Mouse (Mus musculus): ENCODE data around the gene Map2k7.
"Not testable (repeated sequence)": the region's sequence is repeated elsewhere in the genome, so short reads cannot be mapped to it uniquely, and the experiment has no call there.

Gene Map2k7

DNA sequence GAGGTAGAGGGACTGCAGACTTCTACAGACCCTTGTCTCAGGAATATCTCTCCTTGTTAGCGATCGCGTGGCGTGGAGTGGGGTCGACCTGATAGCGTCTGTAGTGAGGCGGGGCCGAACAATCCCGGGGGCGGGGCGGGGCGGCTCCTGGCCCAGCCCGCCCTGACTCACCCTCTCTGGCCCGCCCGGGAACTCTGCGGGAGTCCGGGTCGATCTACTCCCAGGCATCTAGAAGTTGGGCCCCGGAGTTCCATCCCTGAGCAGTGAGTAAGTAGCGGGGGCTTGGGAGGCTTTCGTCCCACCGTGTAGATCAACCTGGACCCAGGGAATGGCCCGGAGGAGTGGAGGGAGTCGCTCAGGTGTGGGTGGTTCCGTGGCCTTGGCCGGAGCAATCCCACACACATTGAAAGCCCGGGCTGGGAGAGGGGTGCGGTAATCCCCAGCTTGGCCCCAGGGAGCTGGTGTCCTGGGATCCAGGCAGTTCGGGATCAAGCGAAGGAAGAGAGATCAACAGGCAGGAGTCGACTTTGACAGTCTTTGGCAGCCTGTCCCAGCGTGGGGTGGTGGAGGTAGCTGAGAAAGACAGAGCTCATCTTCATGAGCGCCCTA, 11.7 kb upstream of the Map2k7 start, which contains the start of gene Lrrc8e:
Gene Lrrc8e (plus strand): TSS at position 89 of the 609 bp plus-strand sequence.
- peak; percentile 42 for DNase-seq (ENCODE audit: low read depth, low spot score)

DNA sequence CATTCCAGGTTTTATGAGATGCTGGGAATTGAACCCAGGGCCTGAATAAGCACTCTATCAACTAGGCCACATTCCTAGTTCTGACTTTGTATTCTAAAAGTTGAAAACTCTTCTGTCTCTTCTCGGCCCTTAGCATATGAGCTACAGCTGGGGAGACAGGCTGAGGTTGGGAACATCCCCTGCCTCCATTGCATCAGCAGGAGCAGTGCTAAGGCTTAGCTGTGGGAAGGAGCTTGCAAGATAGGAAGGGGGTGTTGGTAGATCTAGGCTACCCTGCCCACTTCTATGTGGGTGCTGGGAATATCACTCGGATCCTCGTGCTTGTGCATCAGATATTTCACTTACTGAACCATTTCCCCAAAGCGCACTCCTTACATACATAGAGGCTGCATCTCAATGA, 10.6 kb upstream of the Map2k7 start:
- no peak for DNase-seq (ENCODE audit: low read depth, low spot score)

GRCm38 (mm10) chr8:4229784-4230183, 8.8 kb upstream of the Map2k7 start:
- DNase-seq (ENCODE audit: low read depth, low spot score), result no peak

GRCm38 (mm10) chr8:4230612-4231351, 7.8 kb upstream of the Map2k7 start:
- DNase-seq (ENCODE audit: low read depth, low spot score), result no peak

DNA sequence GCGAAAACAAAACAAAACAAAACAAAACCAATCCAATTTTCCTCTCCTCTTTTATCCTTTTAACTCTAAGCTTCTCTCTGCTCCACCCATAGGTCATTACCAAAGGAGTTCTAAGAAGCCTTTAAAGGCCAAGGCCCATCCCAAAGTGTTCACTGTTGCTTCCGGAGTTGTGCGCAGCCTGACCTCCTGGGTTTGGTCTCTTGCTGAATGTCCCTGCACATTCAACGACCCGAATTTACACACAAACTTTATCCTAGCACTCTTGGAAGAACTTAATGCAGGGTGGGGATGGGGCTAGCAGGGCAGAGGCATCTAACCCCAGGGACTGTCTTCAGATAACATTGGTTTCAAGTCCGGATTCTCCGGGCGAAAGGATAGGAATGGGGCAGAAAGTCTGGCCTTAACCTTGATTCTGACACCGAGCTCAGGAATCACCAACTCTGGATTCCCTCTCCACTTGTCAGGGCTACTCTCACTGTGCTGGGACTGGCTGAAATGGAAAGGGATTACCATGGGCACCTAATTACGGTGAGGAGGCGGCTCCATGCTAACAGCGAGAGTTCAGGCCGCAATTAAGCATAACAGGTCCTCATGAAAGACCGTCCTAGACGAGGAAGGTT, 616 bp upstream of the Map2k7 start:
- DNase-seq (ENCODE audit: low read depth, low spot score), result peak; percentile 63

- DNase-seq (ENCODE audit: low read depth, low spot score), result no peak
Measured at GRCm38 (mm10) chr8:4239193-4239890, 802 bp downstream of the Map2k7 start.

DNA sequence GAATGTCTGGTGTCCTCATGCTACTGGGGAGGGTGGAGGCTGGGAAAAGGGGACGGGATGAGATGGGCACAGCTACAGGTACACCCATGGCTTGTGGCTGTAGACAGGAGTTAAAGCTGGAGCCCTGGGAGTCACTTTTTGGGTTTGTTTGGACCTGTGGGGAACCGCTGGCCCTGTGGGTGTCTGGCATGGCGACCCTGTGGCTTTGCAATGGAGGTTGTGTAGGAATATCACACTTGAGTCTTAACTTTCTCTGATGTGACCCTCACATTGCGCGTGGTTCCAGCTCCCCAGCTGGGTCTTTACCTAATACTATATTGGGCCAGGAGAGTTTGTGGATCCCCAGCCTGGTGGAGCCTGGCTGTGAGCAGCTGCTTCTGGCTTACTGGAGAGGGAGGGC, 6.5 kb downstream of the Map2k7 start:
- no peak for DNase-seq (ENCODE audit: low read depth, low spot score)

- DNase-seq (ENCODE audit: low read depth, low spot score), result no peak
Measured at GRCm38 (mm10) chr8:4245737-4246136, 7.2 kb downstream of the Map2k7 start.

DNA sequence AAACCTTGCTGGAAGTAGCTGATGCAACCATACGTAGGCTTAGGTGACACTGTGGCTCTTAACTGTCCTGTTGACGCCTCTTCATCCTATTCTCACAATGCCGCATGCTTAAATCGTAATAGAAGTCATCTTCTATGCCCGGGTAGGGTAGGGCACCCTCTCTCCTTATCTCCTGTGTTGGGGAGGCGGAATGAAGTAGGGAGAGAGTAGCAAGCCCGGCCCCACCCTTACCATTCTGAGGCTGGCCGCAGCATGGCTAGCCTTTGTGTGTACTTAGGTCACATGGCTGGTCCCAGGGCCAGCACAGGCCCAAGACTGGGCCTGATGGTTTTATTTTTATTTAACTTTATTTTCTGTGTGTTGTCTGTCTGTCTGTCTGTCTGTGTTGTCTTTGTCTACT, 8.7 kb downstream of the Map2k7 start:
- DNase-seq (ENCODE audit: low read depth, low spot score), result no peak

DNA sequence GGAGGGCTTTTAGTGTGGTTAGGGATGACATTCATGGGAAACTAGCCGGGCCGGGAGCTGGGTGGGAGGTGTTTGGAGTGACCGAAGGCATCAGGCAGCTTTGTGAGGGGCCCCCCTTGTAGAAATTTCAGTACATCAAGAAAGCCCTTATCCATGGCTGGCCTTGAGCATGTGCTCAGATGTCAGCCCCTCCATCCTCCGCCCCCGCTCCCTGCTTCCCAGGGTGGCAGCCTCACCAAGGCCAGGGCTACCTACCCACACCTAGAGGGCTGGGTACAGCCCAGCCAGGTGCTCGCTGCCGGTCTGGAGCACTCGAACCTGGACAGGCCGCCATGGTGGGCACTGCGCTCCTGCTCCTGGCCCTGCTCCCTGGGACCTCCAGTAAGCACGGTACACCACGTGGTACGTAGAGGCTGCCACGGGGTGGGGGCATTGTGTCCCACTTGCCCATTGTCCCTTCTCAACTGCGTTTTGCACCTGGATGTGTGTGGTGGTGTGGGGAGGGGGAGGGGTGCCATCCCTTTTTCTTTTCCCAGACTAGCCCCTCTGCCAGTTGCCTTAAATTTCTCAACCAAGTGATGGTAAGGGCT, 9.5 kb downstream of the Map2k7 start, which contains the start of gene Tgfbr3l:
Gene Tgfbr3l (plus strand): TSS at position 264 of the 590 bp plus-strand sequence.
- DNase-seq (ENCODE audit: low read depth, low spot score), result no peak

DNA sequence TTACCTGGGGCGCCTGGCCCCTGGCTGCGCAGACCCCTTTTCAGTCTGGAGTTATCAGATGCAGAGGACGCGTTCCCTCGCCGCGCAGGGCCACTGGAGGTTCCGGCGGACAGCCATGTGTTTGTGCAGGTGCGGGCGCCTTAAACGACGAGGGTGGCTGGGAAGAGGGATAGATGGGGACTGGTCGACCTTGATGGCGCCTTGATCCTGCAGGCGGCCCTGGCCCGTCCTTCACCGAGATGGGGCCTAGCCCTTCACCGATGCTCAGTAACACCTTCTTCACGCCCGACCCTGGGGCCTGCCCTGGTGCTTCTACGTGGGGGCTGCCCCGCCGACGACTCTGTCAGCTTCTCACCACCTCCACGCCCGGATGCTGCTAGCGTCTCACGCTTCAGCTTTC, 10.7 kb downstream of the Map2k7 start:
- peak; percentile 57 for DNase-seq (ENCODE audit: low read depth, low spot score)

- DNase-seq (ENCODE audit: low read depth, low spot score), result peak; percentile 78
Measured at GRCm38 (mm10) chr8:4250306-4250970, 11.9 kb downstream of the Map2k7 start.

DNA sequence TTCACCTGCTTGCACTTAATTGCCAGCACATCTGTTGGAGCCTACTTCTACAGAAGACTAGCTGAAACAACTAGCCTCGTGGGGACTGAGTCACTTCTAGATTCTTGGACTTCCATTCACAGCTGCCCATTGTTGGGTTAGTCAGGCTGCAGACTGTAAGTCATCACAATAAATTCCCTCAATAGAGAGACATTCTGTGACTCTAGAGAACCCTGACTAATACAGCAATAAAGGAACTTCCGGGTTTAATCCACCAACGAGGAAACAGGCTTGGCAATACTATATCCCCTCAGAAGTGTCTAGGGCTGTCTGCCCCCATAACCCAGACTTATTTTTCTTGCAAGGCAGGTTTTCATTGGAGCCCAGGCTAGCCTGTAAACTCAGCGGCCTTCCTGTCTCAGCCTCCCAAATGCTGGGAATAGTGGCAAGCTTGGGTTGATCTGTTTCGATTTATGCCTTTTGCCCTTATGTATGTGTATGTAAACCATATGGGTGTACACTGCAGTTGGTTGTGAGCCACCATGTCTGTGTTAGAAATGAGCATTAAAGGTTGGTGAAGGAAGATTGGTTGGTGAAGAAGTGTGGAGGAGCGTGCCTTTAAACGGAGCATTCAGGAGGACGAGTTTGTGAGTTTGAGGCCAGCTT, 13.7 kb downstream of the Map2k7 start:
- no peak for DNase-seq (ENCODE audit: low read depth, low spot score)

DNA sequence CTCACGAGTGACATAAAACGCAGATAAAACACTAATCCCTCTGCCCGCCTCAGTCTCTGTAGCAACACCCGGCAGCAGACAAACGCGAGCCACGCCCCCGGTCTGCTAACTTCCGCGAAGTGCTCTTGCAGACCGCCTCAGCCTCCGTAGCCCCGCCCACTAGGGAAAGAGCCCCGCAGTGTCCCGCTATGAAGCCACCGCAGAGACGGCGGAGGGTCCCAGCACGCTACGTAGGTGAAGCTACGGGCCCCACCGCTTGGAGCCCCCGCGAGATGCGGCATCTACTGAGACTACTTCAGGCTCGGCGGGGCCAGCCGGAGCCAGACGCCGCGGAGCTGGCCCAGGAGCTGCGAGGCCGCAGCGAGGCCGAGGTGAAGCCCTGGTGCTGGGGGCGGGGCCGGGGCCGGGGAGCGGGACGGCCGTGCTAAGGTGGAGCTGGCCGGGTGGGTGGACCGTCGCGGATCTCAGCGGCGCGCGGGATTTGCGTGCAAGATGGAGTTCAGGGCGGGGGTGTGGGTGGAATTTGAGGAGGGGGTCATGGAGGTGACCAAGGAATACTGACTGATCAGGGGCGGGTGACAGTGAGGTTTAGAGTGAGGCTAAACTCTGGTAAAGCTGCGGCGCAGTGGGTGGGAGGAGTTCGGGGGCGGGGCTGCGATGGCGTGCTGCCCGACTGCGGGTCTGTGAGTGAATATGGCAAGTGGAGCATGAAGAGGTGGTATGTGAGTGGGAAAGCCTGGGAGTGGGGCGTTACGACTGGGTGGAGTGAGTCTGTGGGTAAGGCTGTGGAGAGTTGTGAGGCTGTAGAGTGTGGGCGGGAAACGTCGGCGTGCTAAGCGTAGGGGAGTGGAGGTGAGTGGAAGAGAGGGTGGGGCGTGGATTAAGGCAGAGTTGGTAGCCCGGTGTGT, 14.6 kb downstream of the Map2k7 start, which contains the start of gene Snapc2:
Gene Snapc2 (plus strand): TSS at position 147 of the 908 bp plus-strand sequence.
- DNase-seq (ENCODE audit: low read depth, low spot score), result peak; percentile 97

DNA sequence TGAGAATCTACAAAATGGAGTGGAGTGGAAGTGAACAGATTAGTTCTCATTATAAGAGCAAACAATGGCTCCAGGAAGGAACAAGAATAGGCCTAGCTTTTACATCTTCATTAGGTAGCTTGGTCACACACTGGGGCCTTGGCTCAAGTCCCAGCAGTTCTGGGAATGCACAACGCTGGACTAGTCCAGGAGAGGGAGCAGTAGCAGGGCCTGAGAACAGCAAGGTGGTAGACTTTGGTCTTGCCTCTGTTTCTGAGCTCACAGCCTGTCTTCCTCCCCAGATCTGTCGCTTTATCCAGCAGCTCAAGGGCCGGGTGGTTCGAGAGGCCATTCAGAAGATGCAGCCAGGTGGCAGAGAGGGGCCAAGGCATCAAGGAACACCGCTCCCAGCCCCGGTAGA, 15.5 kb downstream of the Map2k7 start:
- peak; percentile 59 for DNase-seq (ENCODE audit: low read depth, low spot score)

DNA sequence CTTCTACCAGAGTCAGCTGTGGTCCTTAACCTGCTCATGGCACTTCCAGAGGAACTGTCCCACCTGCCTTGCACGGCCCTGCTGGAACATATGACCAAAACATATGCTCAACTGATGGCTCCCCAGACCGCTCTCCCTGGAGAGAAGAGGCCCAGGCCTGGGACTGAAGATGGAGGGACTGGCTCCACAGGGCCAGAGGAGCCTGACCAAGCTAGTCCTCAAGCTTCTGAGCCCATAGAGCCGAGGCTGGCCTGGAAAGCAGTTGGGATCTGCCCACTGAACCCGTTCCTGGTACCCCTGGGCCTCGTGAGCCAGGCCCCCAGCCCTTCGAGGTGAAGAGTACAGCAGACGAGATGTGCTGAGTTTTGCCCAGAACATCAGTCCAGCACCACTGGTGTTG, 16.9 kb downstream of the Map2k7 start:
- DNase-seq (ENCODE audit: low read depth, low spot score), result not testable (repeated sequence)

DNA sequence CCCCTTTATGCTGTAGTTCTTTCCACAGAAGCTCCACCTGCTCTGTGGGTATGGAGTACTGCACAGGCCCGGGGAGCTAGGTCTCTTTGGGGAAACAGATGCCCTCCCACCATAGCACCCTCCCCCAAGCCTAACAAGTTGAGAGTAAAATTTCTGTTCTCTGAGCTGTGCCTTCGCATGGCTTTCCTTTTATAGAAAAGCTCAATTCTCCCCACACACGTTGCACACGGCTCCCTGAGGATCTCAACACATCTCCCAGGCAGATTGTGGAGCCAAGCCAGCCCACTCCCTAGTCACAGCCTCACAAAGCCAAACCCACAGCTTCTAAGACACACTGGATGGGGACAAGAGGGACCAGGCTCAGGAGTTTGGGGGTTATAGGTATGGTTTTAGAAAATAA, 18.4 kb downstream of the Map2k7 start:
- DNase-seq (ENCODE audit: low read depth, low spot score), result no peak

DNA sequence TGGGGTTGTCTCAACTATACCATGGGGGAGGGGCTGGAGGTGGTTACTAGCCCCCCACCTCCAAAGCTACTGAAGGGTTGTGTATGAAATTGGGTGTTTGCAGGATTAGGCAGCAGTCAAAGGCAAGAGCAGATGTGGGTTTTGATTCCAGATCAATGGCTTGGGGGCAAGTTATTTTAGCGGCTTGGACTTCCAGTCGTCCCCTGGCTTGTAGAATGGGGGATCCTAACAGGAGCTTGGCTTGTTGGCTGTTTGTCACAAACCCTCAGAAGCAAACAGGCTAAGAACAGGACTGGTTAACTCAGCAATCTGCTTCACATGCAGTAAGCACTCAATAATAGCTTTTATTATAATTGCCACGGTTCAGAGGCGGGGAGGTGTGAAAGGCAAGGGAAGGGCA, 18.8 kb downstream of the Map2k7 start:
- no peak for DNase-seq (ENCODE audit: low read depth, low spot score)

GRCm38 (mm10) chr8:4258233-4258632, 19.7 kb downstream of the Map2k7 start:
- peak; percentile 83 for DNase-seq (ENCODE audit: low read depth, low spot score)

DNA sequence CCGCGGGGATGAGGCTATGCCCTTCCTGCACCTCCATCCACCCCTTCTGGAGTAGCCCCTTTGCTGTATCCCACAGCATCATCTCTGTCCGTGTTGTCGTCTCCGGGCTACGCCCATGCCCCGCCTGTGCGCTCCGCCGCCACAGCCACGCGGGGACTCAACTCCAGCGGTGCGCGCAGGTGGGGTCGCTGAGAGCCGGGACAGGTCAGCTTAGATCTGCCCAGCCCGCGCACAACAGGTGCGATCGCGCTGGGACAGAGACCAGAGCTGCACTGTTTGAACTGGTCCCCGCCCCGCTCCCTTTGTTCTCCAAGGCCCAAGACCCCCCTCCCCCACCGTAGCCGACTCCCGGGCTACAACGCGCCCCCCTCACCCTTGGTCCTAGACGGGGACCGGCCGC, 20.1 kb downstream of the Map2k7 start:
- peak; percentile 90 for DNase-seq (ENCODE audit: low read depth, low spot score)
